12 mouse cellular contexts compared by ENCODE assay signal in the genomic region with DNA sequence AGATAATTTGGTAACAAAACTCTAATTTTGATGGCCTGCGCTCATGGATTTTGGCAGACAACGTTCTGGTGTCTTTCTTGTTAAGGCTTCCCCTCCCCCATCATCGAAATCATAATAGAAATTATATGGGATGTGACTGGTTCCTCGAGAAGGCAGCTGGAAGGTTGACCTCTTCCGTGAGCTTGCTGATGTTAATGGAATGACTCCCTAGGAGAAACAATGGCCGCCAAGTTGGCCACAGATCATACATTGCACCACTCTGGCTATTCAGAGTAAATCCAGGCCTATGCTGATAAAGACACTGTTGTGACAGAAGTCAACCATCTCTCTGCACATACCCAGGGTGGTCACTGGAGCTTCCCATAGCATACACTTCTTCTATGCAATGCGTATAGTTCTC.
"Had no signal": no experiment of that assay in that cellular context is flagged by ENCODE, and none has a peak within 500 bp of the region (broad histone marks: within the 10 kb centered on the region; RNA-seq: fewer than 3 reads in every experiment).

No protein-coding gene starts in this region.

- DNase-seq: lung, embryonic 14.5 days; lung, postnatal 10 days; lung, postnatal 4 days; midbrain, embryonic 14.5 days; retina, postnatal 1 day; right cerebral cortex, adult 18-20 months; right cerebral cortex, postnatal 25 days; right cerebral cortex, postnatal 4 days; spleen, adult 18-20 months; thymus, adult 18-20 months; thymus, postnatal 14 days; thymus, postnatal 36 days had no signal
